Mouse (Mus musculus): ENCODE data around the gene Prss53. TPM values are rescaled to one million over a fixed set of nuclear protein-coding genes. Genes with fewer than 3 reads are reported as not detected.
"Not testable (repeated sequence)": the region's sequence is repeated elsewhere in the genome, so short reads cannot be mapped to it uniquely, and the experiment has no call there.

Prss53 gene
- total and polyA plus RNA-seq, 2 experiments from 2014 or later = 0.26 TPM; not detected in 1

DNA sequence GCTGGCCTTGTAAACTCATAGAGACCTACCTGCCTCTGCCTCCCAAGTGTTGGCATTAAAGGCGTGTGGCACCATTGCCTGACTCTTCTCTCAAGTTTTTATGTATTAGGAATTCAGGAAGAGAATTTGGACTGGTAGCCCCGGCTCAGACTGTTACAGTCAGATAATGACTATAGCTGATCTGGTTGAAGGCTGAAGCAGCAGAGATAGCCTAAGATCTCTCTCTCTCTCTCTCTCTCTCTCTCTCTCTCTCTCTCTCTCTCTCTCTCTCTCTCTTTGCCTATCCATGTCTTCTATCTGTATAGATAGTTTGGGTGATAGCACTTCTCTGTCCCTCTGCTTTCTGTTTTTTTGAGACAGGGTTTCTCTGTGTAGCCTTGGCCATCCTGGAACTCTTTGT is 11.0 kb upstream of the Prss53 start:
- ATAC-seq (ENCODE audit: insufficient read depth, low read depth) = no peak
- 70% methylated on average over 2 of the region's 2 CpGs for WGBS

DNA sequence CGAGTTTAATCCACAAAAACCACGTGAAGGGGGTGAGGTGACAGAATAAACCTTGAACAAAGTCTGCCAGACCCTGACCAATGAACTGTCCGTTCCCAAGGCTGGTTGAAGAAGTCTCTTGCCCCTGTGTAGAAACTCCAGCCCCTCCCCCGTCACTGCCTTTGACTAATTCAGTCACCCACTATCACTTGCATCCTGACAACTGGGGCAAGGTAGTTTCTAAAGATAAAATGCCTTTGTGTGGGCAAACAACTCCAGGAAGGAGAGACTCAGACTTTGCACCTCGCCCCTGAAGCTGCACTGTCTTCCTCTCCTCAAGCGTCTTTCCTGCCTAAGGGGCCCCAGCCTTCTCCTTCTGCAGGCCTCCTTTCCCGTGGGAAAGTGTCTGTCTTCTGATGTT is 9.2 kb upstream of the Prss53 start:
- Histone ChIP-seq H3K36me3 (replicated peaks; ENCODE audit: control insufficient read depth, insufficient read depth, low read length) (no peaks in the 10 kb centered on the region), H3K4me1 (ENCODE audit: control insufficient read depth, insufficient read depth) (peaks cover 7% of the 10 kb centered on the region), H3K9me3 (replicated peaks; ENCODE audit: control insufficient read depth, low read length) (no peaks in the 10 kb centered on the region), H3K9ac (replicated peaks; ENCODE audit: low read depth, low read length) (no peak overlapping the region), H3K4me2 (ENCODE audit: low read depth, low read length) (no peak overlapping the region), H3K27me3 (ENCODE audit: control insufficient read depth, insufficient read depth, low read length) (no peaks in the 10 kb centered on the region), H3K4me3 (ENCODE audit: low read depth, low read length) (no peak overlapping the region), H3K27ac (ENCODE audit: low read depth) (no peak overlapping the region)
- 26% methylated on average over 7 of the region's 7 CpGs for whole genome bisulfite sequencing
- DNase-seq (ENCODE audit: low spot score) (no peak), ATAC-seq (ENCODE audit: insufficient read depth, low read depth) (no peak)
- TF ChIP-seq CTCF (IDR thresholded peaks at IDR 0.05; ENCODE audit: low read depth) = no peak
- TF ChIP-seq EP300 (IDR thresholded peaks at IDR 0.05; ENCODE audit: low read depth) = no peak

More for the DNA sequence above, 11.0 kb upstream of the Prss53 start:
- no peak overlapping the region for H3K4me2 ChIP-seq (ENCODE audit: low read depth, low read length)
- H3K27ac ChIP-seq (ENCODE audit: low read depth) = no peak overlapping the region
- no peaks in the 10 kb centered on the region for H3K9me3 ChIP-seq (replicated peaks; ENCODE audit: control insufficient read depth, low read length)
- no peak overlapping the region for H3K4me3 ChIP-seq (ENCODE audit: low read depth, low read length)
- H3K9ac ChIP-seq (replicated peaks; ENCODE audit: low read depth, low read length) = no peak overlapping the region
- peaks cover 17% of the 10 kb centered on the region for H3K36me3 ChIP-seq (replicated peaks; ENCODE audit: control insufficient read depth, insufficient read depth, low read length)
- no peak for DNase-seq (ENCODE audit: low spot score)
- H3K4me1 ChIP-seq (ENCODE audit: control insufficient read depth, insufficient read depth) = peaks cover 7% of the 10 kb centered on the region
- TF ChIP-seq CTCF (IDR thresholded peaks at IDR 0.05; ENCODE audit: low read depth) = no peak
- no peak for TF ChIP-seq EP300 (IDR thresholded peaks at IDR 0.05; ENCODE audit: low read depth)
- H3K27me3 ChIP-seq (ENCODE audit: control insufficient read depth, insufficient read depth, low read length) = no peaks in the 10 kb centered on the region

DNA sequence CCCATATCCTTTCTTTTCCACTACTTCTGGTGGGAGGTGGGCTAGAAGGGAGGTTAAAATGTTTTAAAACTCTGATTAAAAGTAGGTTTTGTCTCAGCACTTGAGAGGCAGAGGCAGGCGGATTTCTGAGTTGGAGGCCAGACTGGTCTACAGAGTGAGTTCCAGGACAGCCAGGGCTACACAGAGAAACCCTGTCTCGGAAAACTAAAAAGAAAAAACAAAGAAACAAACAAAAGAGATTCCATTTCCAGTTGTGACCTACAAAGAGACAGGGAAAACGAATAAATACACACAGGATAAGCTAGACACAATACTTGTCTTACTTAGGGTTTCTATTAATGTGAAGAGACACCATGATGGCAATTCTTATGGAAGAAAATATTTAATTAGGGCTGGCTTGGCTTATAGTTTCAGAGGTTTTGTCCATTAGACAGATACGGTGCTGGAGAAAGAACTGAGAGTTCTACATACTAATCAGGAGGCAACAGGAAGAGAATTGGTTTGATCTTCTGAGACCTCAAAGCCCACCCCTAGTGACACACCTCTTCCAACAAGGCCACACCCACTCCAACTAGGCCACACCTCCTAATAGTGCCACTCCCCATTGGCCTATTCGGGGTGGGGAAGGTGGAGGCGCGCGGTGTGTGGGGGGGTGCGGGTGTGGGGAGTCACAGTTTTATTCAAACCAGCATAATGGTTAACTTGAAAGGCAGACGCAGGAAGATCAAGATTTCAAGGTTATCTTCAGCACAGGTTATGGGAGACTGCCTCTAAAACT is 7.6 kb upstream of the Prss53 start:
- no peak overlapping the region for H3K4me2 ChIP-seq (ENCODE audit: low read depth, low read length)
- WGBS = 34% methylated on average over 10 of the region's 10 CpGs
- no peak overlapping the region for H3K9ac ChIP-seq (replicated peaks; ENCODE audit: low read depth, low read length)
- H3K27ac ChIP-seq (ENCODE audit: low read depth) = no peak overlapping the region
- TF ChIP-seq CTCF (IDR thresholded peaks at IDR 0.05; ENCODE audit: low read depth) (no peak), EP300 (IDR thresholded peaks at IDR 0.05; ENCODE audit: low read depth) (no peak)
- ATAC-seq (ENCODE audit: insufficient read depth, low read depth) (no peak), DNase-seq (ENCODE audit: low spot score) (no peak)
- peaks cover 6% of the 10 kb centered on the region for H3K4me1 ChIP-seq (ENCODE audit: control insufficient read depth, insufficient read depth)
- no peaks in the 10 kb centered on the region for H3K36me3 ChIP-seq (replicated peaks; ENCODE audit: control insufficient read depth, insufficient read depth, low read length)
- no peaks in the 10 kb centered on the region for H3K27me3 ChIP-seq (ENCODE audit: control insufficient read depth, insufficient read depth, low read length)
- H3K4me3 ChIP-seq (ENCODE audit: low read depth, low read length) = no peak overlapping the region
- no peaks in the 10 kb centered on the region for H3K9me3 ChIP-seq (replicated peaks; ENCODE audit: control insufficient read depth, low read length)

DNA sequence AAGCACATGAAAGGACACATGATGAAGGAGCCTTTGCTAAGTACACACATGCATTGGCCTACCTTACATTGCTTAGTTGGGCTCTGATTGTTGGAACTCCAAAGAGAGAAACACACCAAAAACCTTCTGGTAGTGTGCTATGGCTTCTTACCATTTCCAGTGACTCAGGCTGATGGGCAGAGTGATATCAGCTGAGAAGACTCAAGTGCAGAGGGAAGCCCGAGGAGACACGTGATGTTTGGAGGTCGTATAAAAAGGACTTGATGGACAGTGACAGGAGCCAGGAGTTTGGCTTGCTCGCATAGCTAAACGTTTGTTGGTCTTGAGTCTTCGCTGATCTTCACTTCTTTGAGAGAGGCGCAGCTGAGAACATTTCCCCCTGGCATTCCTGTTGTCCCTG is 6.8 kb upstream of the Prss53 start:
- ATAC-seq (ENCODE audit: insufficient read depth, low read depth) (no peak), DNase-seq (ENCODE audit: low spot score) (no peak)
- 85% methylated on average over 7 of the region's 7 CpGs for WGBS
- no peaks in the 10 kb centered on the region for H3K27me3 ChIP-seq (ENCODE audit: control insufficient read depth, insufficient read depth, low read length)
- H3K4me3 ChIP-seq (ENCODE audit: low read depth, low read length) = no peak overlapping the region
- TF ChIP-seq CTCF (IDR thresholded peaks at IDR 0.05; ENCODE audit: low read depth) = no peak
- TF ChIP-seq EP300 (IDR thresholded peaks at IDR 0.05; ENCODE audit: low read depth) = no peak
- no peaks in the 10 kb centered on the region for H3K9me3 ChIP-seq (replicated peaks; ENCODE audit: control insufficient read depth, low read length)
- H3K9ac ChIP-seq (replicated peaks; ENCODE audit: low read depth, low read length) = no peak overlapping the region
- H3K4me2 ChIP-seq (ENCODE audit: low read depth, low read length) = no peak overlapping the region
- H3K27ac ChIP-seq (ENCODE audit: low read depth) = no peak overlapping the region
- peaks cover 7% of the 10 kb centered on the region for H3K36me3 ChIP-seq (replicated peaks; ENCODE audit: control insufficient read depth, insufficient read depth, low read length)
- H3K4me1 ChIP-seq (ENCODE audit: control insufficient read depth, insufficient read depth) = peaks cover 6% of the 10 kb centered on the region

DNA sequence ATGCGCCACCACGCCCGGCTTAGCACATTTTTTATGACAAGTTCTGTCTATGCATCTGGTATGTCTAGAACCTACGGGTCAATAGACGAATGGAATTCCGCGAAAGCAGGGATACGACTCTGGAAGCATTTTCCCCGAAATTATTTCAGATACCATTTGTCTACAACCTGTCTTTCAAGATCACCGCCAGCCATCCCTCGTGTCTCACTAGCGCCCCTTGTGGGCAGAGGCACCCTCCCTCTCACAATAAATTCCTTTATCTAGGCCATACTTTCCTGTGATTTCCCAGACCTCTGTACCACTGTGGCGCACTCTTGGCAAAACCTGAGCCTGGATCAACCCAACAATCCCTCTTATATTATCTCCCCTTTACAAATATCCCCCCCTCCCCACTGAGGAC is 5.6 kb upstream of the Prss53 start:
- Histone ChIP-seq H3K4me3 (ENCODE audit: low read depth, low read length) (no peak overlapping the region), H3K4me2 (ENCODE audit: low read depth, low read length) (no peak overlapping the region), H3K9ac (replicated peaks; ENCODE audit: low read depth, low read length) (no peak overlapping the region), H3K36me3 (replicated peaks; ENCODE audit: control insufficient read depth, insufficient read depth, low read length) (peaks cover 15% of the 10 kb centered on the region), H3K9me3 (replicated peaks; ENCODE audit: control insufficient read depth, low read length) (no peaks in the 10 kb centered on the region), H3K27ac (ENCODE audit: low read depth) (no peak overlapping the region), H3K27me3 (ENCODE audit: control insufficient read depth, insufficient read depth, low read length) (no peaks in the 10 kb centered on the region), H3K4me1 (ENCODE audit: control insufficient read depth, insufficient read depth) (peaks cover 6% of the 10 kb centered on the region)
- WGBS = 55% methylated on average over 13 of the region's 13 CpGs
- TF ChIP-seq CTCF (IDR thresholded peaks at IDR 0.05; ENCODE audit: low read depth) (peak; percentile 56), EP300 (IDR thresholded peaks at IDR 0.05; ENCODE audit: low read depth) (no peak)
- DNase-seq (ENCODE audit: low spot score) (no peak), ATAC-seq (ENCODE audit: insufficient read depth, low read depth) (no peak)

DNA sequence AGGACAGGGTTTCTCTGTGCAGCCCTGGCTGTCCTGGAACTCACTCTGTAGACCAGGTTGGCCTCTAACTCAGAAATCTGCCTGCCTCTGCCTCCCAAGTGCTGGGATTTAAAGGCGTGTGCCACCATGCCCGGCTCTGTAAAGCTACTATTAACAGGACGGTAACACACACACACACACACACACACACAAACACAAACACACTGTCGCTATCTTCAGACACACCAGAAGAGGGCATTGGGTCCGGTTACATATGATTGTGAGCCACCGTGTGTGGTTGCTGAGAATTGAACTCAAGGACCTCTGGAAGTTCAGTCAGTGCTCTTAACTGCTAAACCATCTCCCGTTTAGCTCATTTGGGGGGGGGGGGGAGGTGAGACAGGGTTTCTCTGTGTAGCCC is 5.1 kb upstream of the Prss53 start:
- Histone ChIP-seq H3K27ac (ENCODE audit: low read depth) (peak overlapping the region; percentile 78; the same call in 1 of the 2 replicates), H3K4me3 (ENCODE audit: low read depth, low read length) (0 out of 2 replicates have a peak overlapping the region, but pooled peaks have one; percentile 56), H3K36me3 (replicated peaks; ENCODE audit: control insufficient read depth, insufficient read depth, low read length) (peaks cover 15% of the 10 kb centered on the region), H3K4me2 (ENCODE audit: low read depth, low read length) (peak overlapping the region; percentile 88; the same call in 1 of the 2 replicates)
- not testable (repeated sequence) for DNase-seq (ENCODE audit: low spot score); H3K9ac ChIP-seq (replicated peaks; ENCODE audit: low read depth, low read length); H3K27me3 ChIP-seq (ENCODE audit: control insufficient read depth, insufficient read depth, low read length); H3K4me1 ChIP-seq (ENCODE audit: control insufficient read depth, insufficient read depth); H3K9me3 ChIP-seq (replicated peaks; ENCODE audit: control insufficient read depth, low read length)
- peak; percentile 1; the same call in 1 of the 2 replicates for ATAC-seq (ENCODE audit: insufficient read depth, low read depth)
- WGBS = 71% methylated on average over 7 of the region's 7 CpGs

Measured in heart, postnatal 0 days (tissue).